Mouse (Mus musculus): Measurements from ENCODE around the gene Coro6. TPM values are rescaled to one million over a fixed set of nuclear protein-coding genes. Genes with fewer than 3 reads are reported as not detected.

Gene Coro6
- total and polyA plus RNA-seq, 2 experiments from 2014 or later: 30.1 to 45.8 TPM

- TF ChIP-seq CTCF (IDR thresholded peaks at IDR 0.05; ENCODE audit: low read depth): no peak
- no peak for TF ChIP-seq EP300 (IDR thresholded peaks at IDR 0.05; ENCODE audit: low read depth)
- WGBS: 83% methylated on average over 6 of the region's 6 CpGs
- Histone ChIP-seq H3K9me3 (replicated peaks; ENCODE audit: control insufficient read depth, low read length) (no peaks in the 10 kb centered on the region), H3K27ac (ENCODE audit: low read depth) (no peak overlapping the region), H3K4me1 (ENCODE audit: control insufficient read depth, insufficient read depth) (0 out of 2 replicates have a peak, but pooled peaks cover 8% of the 10 kb centered on the region), H3K4me2 (ENCODE audit: low read depth, low read length) (no peak overlapping the region), H3K9ac (replicated peaks; ENCODE audit: low read depth, low read length) (no peak overlapping the region), H3K27me3 (ENCODE audit: control insufficient read depth, insufficient read depth, low read length) (no peaks in the 10 kb centered on the region), H3K4me3 (ENCODE audit: low read depth, low read length) (no peak overlapping the region), H3K36me3 (replicated peaks; ENCODE audit: control insufficient read depth, insufficient read depth, low read length) (peaks cover 54% of the 10 kb centered on the region)
- ATAC-seq (ENCODE audit: insufficient read depth, low read depth) (no peak), DNase-seq (ENCODE audit: low spot score) (no peak)
These were observed 44.7 kb downstream of the Coro6 start for GRCm38 (mm10) chr11:77506941-77507340.

- DNase-seq (ENCODE audit: low spot score) (no peak), ATAC-seq (ENCODE audit: insufficient read depth, low read depth) (no peak)
- Histone ChIP-seq H3K4me3 (ENCODE audit: low read depth, low read length) (no peak overlapping the region), H3K27ac (ENCODE audit: low read depth) (no peak overlapping the region), H3K9me3 (replicated peaks; ENCODE audit: control insufficient read depth, low read length) (no peaks in the 10 kb centered on the region), H3K36me3 (replicated peaks; ENCODE audit: control insufficient read depth, insufficient read depth, low read length) (peaks cover 49% of the 10 kb centered on the region), H3K4me1 (ENCODE audit: control insufficient read depth, insufficient read depth) (peaks cover 12% of the 10 kb centered on the region), H3K27me3 (ENCODE audit: control insufficient read depth, insufficient read depth, low read length) (no peaks in the 10 kb centered on the region), H3K9ac (replicated peaks; ENCODE audit: low read depth, low read length) (no peak overlapping the region), H3K4me2 (ENCODE audit: low read depth, low read length) (no peak overlapping the region)
- WGBS: 72% methylated on average over 4 of the region's 4 CpGs
- TF ChIP-seq EP300 (IDR thresholded peaks at IDR 0.05; ENCODE audit: low read depth): no peak
- TF ChIP-seq CTCF (IDR thresholded peaks at IDR 0.05; ENCODE audit: low read depth): no peak
These were observed 45.2 kb downstream of the Coro6 start for GRCm38 (mm10) chr11:77507426-77507825.

DNA sequence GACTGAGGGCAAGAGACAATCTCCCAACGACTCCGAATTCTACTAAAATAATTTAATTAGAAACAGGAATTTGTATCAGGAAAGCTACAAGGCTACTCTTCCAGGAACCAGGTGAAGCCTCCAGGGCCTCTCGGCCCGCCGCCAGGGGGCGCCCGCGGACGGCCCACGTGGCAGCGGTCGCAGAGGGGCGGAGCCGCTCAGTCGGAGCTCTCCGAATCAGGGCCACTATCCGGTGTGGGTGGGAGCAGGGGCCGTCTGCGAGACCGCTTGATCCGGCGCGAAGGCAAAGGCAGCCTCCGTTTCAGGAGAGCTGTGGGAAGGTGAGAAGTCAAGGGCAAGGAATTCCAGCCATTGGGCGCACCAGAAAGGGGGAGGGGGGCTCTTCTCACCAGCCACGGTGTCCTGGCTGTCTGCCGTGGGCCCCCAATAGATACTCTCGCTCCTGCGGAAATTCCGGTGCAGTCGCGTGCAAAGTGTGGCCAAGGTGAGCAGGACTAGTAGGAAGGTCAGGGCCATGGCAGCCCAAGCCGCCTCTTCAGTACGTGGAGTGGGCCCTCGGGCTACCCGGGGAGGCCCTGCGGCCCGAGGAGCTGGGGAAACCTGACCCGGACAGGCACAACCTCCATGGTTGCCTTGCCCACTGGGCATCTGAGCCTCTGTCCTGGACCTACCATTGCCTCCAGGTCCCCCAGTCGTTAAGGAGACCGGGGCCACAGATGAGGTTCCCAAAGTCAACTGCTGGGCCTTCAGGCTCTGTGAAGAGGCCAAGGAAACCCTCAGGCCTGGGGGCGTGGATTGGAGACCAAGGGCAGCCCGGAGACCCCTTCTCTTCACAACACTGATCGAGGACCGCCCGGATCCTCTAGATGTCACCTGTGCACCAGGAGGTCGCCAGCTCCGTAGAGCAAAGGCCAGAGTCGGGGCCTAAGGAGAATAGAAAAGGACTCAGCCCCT lies 46.1 kb downstream of the Coro6 start:
- peak overlapping the region; percentile 74 for H3K27ac ChIP-seq (ENCODE audit: low read depth)
- peak; percentile 88 for DNase-seq (ENCODE audit: low spot score)
- no peaks in the 10 kb centered on the region for H3K27me3 ChIP-seq (ENCODE audit: control insufficient read depth, insufficient read depth, low read length)
- peak overlapping the region; percentile 49 for H3K9ac ChIP-seq (replicated peaks; ENCODE audit: low read depth, low read length)
- 18% methylated on average over 48 of the region's 49 CpGs for WGBS
- H3K9me3 ChIP-seq (replicated peaks; ENCODE audit: control insufficient read depth, low read length): no peaks in the 10 kb centered on the region
- peak overlapping the region; percentile 42 for H3K4me3 ChIP-seq (ENCODE audit: low read depth, low read length)
- TF ChIP-seq EP300 (IDR thresholded peaks at IDR 0.05; ENCODE audit: low read depth) (peak; percentile 68), CTCF (IDR thresholded peaks at IDR 0.05; ENCODE audit: low read depth) (peak; percentile 83)
- peak; percentile 78 for ATAC-seq (ENCODE audit: insufficient read depth, low read depth)
- peaks cover 40% of the 10 kb centered on the region for H3K36me3 ChIP-seq (replicated peaks; ENCODE audit: control insufficient read depth, insufficient read depth, low read length)
- peak overlapping the region; percentile 70 for H3K4me2 ChIP-seq (ENCODE audit: low read depth, low read length)
- H3K4me1 ChIP-seq (ENCODE audit: control insufficient read depth, insufficient read depth): peaks cover 14% of the 10 kb centered on the region

GRCm38 (mm10) chr11:77511336-77511735 lies 49.1 kb downstream of the Coro6 start:
- no peak overlapping the region for H3K4me2 ChIP-seq (ENCODE audit: low read depth, low read length)
- H3K36me3 ChIP-seq (replicated peaks; ENCODE audit: control insufficient read depth, insufficient read depth, low read length): peaks cover 10% of the 10 kb centered on the region
- DNase-seq (ENCODE audit: low spot score) (no peak), ATAC-seq (ENCODE audit: insufficient read depth, low read depth) (no peak)
- no peak overlapping the region for H3K9ac ChIP-seq (replicated peaks; ENCODE audit: low read depth, low read length)
- H3K4me1 ChIP-seq (ENCODE audit: control insufficient read depth, insufficient read depth): peaks cover 30% of the 10 kb centered on the region
- peaks cover 5% of the 10 kb centered on the region; the same call in 1 of the 2 replicates for H3K27me3 ChIP-seq (ENCODE audit: control insufficient read depth, insufficient read depth, low read length)
- 70% methylated on average over 5 of the region's 5 CpGs for WGBS
- H3K4me3 ChIP-seq (ENCODE audit: low read depth, low read length): no peak overlapping the region
- H3K9me3 ChIP-seq (replicated peaks; ENCODE audit: control insufficient read depth, low read length): no peaks in the 10 kb centered on the region
- no peak for TF ChIP-seq CTCF (IDR thresholded peaks at IDR 0.05; ENCODE audit: low read depth)
- TF ChIP-seq EP300 (IDR thresholded peaks at IDR 0.05; ENCODE audit: low read depth): no peak
- no peak overlapping the region for H3K27ac ChIP-seq (ENCODE audit: low read depth)

GRCm38 (mm10) chr11:77512891-77513810 lies 50.9 kb downstream of the Coro6 start:
- no peaks in the 10 kb centered on the region for H3K9me3 ChIP-seq (replicated peaks; ENCODE audit: control insufficient read depth, low read length)
- TF ChIP-seq EP300 (IDR thresholded peaks at IDR 0.05; ENCODE audit: low read depth) (no peak), CTCF (IDR thresholded peaks at IDR 0.05; ENCODE audit: low read depth) (no peak)
- H3K27me3 ChIP-seq (ENCODE audit: control insufficient read depth, insufficient read depth, low read length): peaks cover 5% of the 10 kb centered on the region; the same call in 1 of the 2 replicates
- peak overlapping the region; percentile 62 for H3K9ac ChIP-seq (replicated peaks; ENCODE audit: low read depth, low read length)
- ATAC-seq (ENCODE audit: insufficient read depth, low read depth) (peak; percentile 75), DNase-seq (ENCODE audit: low spot score) (peak; percentile 87)
- H3K27ac ChIP-seq (ENCODE audit: low read depth): peak overlapping the region; percentile 70
- H3K4me2 ChIP-seq (ENCODE audit: low read depth, low read length): peak overlapping the region; percentile 81
- H3K4me3 ChIP-seq (ENCODE audit: low read depth, low read length): peak overlapping the region; percentile 69
- peaks cover 30% of the 10 kb centered on the region for H3K4me1 ChIP-seq (ENCODE audit: control insufficient read depth, insufficient read depth)
- H3K36me3 ChIP-seq (replicated peaks; ENCODE audit: control insufficient read depth, insufficient read depth, low read length): no peaks in the 10 kb centered on the region
- WGBS: under 1% methylated on average over 64 of the region's 84 CpGs

All from heart, postnatal 0 days (tissue).